21 mouse cellular contexts compared by ENCODE assay signal in genomic region chr15:84355081-84355480, GRCm38 (mm10). TPM values are rescaled to one million over a fixed set of nuclear protein-coding genes. Genes with fewer than 3 reads are reported as not detected.
DNase-seq lines count a peak whose midpoint lies in the region; ATAC-seq lines count a peak whose summit lies in the region.
"Had no signal": no experiment of that assay in that cellular context is flagged by ENCODE, and none has a peak within 500 bp of the region (broad histone marks: within the 10 kb centered on the region; RNA-seq: fewer than 3 reads in every experiment).

No protein-coding gene starts in this region.

- no peak overlapping the region for H3K4me2 ChIP-seq in midbrain, embryonic 11.5 days
- H3K4me2 ChIP-seq: heart, embryonic 11.5 days; hindbrain, embryonic 12.5 days; hindbrain, embryonic 15.5 days had no signal

- no peak overlapping the region for H3K27ac ChIP-seq in midbrain, embryonic 11.5 days (ENCODE audit: low read depth, low read length)
- H3K27ac ChIP-seq: forebrain, embryonic 10.5 days; gastrocnemius, adult 2 months; hindbrain, embryonic 12.5 days; hindbrain, embryonic 15.5 days had no signal

- peak; percentile 42 for ATAC-seq in common myeloid progenitor, adult 5-6 weeks (replicated peaks; ENCODE audit: low read depth, poor library complexity, severe bottlenecking)
- ATAC-seq in CD4-positive, CD25-positive, alpha-beta regulatory T cell, adult 4 months: no peak
- ATAC-seq in midbrain, embryonic 11.5 days (ENCODE audit: low FRiP score): no peak
- ATAC-seq: activated CD4-positive, CD25-positive, alpha-beta regulatory T cell, adult 4 months; forebrain, embryonic 14.5 days; forebrain, postnatal 0 days had no signal

- no peak overlapping the region for H3K4me3 ChIP-seq in midbrain, embryonic 11.5 days (ENCODE audit: low read depth, low read length)
- H3K4me3 ChIP-seq: forebrain, embryonic 10.5 days; gastrocnemius, adult 2 months; hindbrain, embryonic 12.5 days; hindbrain, embryonic 15.5 days had no signal

- no peaks in the 10 kb centered on the region for H3K9me3 ChIP-seq in midbrain, embryonic 11.5 days (ENCODE audit: control insufficient read depth, low read length)
- H3K9me3 ChIP-seq: forebrain, embryonic 10.5 days; hindbrain, embryonic 12.5 days; hindbrain, embryonic 15.5 days had no signal

- no peaks in the 10 kb centered on the region for H3K36me3 ChIP-seq in midbrain, embryonic 11.5 days (ENCODE audit: control insufficient read depth, insufficient read depth, low read length)
- H3K36me3 ChIP-seq: forebrain, embryonic 10.5 days; hindbrain, embryonic 12.5 days; hindbrain, embryonic 15.5 days had no signal

- H3K4me1 ChIP-seq in midbrain, embryonic 11.5 days (ENCODE audit: control insufficient read depth, insufficient read depth, low read length): no peaks in the 10 kb centered on the region; the same call in 1 of the 2 replicates

- H3K27me3 ChIP-seq in midbrain, embryonic 11.5 days (ENCODE audit: control insufficient read depth, insufficient read depth, low read length): no peaks in the 10 kb centered on the region
- H3K27me3 ChIP-seq: hindbrain, embryonic 15.5 days had no signal

- H3K9ac ChIP-seq in midbrain, embryonic 11.5 days (ENCODE audit: low read length): no peak overlapping the region
- H3K9ac ChIP-seq: forebrain, postnatal 0 days; hindbrain, embryonic 12.5 days; hindbrain, embryonic 15.5 days had no signal

- 80% methylated on average over 5 of the region's 5 CpGs for WGBS in midbrain, embryonic 11.5 days

- peak; percentile 72 for DNase-seq in thymus, postnatal 0 days (ENCODE audit: low spot score)
- DNase-seq in thymus, postnatal 25 days: peak; percentile 44
- DNase-seq in kidney, adult 8-10 months: no peak
- no peak for DNase-seq in midbrain, embryonic 11.5 days (ENCODE audit: low spot score, missing footprints)
- DNase-seq: adrenal gland, adult 8-10 months; adrenal gland, postnatal 25 days; cerebellum, adult 11-12 months; cerebellum, adult 8-10 months; cerebellum, postnatal 10 days; cerebellum, postnatal 36 days; forebrain, postnatal 0 days; gastrocnemius, adult 2 months; gastrocnemius, postnatal 14 days had no signal

RNA-seq across cellular contexts. Expression of gene Parvg, which starts 31.3 kb away (rescaled TPM):
- total RNA-seq in common myeloid progenitor, adult 5-6 weeks (2017): 172 and 201 TPM in 2 replicates
- polyA plus RNA-seq in thymus, postnatal 0 days (2015; fragmentation: Nextera tagmentation; extraction: Ambion mirVana): 130 and 155 TPM in 2 replicates
- polyA plus RNA-seq in CD4-positive, CD25-positive, alpha-beta regulatory T cell, adult 4 months (2017; shearing (Covaris generic)): 100 to 1,000 TPM in 1 of 2 experiments, 10 to 100 TPM in 1; 76.0 to 134 TPM
- 0.63 and 1.2 TPM in 2 replicates for polyA plus RNA-seq in midbrain, embryonic 11.5 days (2014; fragmentation: Nextera tagmentation; extraction: Ambion mirVana)

Comparison
In these comparisons a context has a peak if more than half of its experiments do, and no peak if none do; other contexts are left out.
1. DNase-seq: peak in thymus, postnatal 0 days (single experiment) and thymus, postnatal 25 days (single experiment); none in kidney, adult 8-10 months (0 of 2) and midbrain, embryonic 11.5 days (single experiment).
2. RNA of gene Parvg, which starts 31.3 kb away (polyA plus RNA-seq): 76.0 to 134 TPM in CD4-positive, CD25-positive, alpha-beta regulatory T cell, adult 4 months and 130 to 155 TPM in thymus, postnatal 0 days; 0.63 to 1.2 TPM in midbrain, embryonic 11.5 days; every median in the first group is over 10 times any median in the second.